Mouse (Mus musculus): ENCODE measurements around the gene Liph.
"Not testable (repeated sequence)": the region's sequence is repeated elsewhere in the genome, so short reads cannot be mapped to it uniquely, and the experiment has no call there.

Liph gene

DNA sequence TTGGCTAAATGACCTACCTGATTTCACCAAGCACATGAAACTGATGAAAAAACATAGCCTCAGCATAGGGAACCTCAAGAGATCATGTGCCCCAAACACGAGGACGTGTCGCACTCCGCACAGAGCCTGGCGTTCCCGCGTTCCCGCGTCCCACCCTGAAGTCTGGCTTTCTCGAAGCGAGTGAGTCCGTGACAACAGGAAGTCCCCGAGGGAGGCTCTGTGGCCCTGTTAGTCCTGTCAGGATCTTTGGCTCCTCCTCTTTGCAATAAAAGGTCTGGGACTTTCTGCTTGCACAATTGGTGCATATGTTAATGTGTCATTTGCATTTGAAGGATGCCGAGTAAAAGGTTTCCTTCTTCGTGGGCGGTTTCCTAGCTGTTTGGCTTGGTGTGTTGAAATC is at the start of gene Liph:
TSS of gene Liph (minus strand) at position 360 of the 400 bp plus-strand sequence.
- in situ Hi-C loops (cut with MboI, MseI), result no loop called here

DNA sequence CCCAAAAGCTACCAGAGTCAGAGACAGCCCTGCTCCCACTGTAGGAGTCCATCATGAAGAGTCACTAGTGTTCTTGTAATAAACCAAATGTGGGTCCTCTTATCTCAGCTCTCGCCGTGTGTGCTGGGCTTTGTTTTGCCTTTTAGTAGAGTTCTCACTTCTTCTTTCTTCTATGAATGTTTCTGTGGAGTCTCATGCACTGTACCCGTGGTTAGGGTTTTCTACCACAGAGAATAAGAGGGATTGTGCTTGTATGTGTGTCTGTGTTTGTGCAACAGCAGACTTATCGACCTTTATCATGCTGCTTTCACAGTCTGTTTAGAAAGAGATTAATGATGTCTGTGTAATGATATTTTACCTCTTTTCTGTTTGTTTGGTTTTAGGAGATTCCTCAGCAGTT is 48.4 kb upstream of the Liph start:
- in situ Hi-C loops (cut with MboI, MseI), result no loop called here

DNA sequence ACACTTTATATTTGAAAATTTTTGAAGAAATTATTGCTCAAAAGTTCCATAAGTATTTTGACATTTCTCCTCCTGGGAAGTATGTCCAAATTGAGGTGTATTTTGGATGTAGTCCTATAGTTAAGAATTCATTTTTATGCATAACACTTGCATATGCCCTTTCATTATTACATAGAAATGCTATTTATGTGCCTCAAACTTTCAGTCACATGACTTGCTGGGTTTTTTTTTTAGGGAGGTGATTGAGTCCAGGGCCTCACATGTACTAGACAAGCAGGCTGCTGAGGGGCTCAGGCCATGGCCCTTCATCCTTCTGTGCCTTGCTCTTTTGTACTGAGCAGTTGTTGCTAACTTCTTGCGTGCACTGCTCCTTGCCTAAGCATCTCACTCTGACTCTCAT is 44.5 kb upstream of the Liph start:
- in situ Hi-C loops (cut with MboI, MseI), result no loop called here

DNA sequence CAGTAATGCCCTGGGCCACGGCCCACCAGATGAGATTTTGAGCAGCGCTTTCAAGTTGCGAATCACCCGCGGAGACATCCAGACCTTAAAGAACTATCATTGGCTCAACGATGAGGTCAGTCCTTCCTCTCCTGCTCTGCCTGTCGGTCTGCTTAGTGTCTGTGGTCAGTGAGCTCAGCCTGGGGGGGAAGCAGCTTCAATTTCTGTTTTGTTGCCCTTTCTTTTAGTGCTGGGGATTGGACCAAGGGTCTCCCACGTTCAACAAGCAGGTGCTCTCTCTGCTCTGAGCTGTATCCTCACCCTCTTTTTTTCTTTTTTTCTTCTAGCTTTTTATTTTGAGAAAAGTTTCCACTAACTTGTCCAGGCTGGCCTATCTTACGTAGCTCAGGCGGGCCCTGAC is 43.1 kb upstream of the Liph start:
- in situ Hi-C loops (cut with MboI, MseI), result no loop called here

DNA sequence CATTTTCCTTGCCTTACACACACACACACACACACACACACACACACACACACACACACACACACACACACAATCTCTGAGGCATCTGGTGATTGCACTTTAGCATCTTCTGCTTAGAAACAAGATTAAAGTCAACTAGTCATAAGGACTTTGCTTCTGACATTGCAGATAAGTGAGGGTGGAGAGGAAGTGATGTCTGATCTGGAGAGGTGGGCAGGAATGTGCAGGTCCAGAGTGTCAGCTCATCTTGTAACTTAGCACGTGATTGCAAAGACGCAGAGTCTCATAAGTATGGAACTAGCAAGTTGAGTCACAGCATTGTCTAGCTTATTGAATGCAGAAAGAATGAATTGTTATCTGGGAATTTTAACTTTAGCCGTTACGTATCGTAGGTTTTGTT is 32.0 kb upstream of the Liph start:
- in situ Hi-C loops (cut with MboI, MseI), result loop anchor here (5.0 kb wide), 1 partner anchor 90 kb away; no protein-coding TSS in a partner anchor

DNA sequence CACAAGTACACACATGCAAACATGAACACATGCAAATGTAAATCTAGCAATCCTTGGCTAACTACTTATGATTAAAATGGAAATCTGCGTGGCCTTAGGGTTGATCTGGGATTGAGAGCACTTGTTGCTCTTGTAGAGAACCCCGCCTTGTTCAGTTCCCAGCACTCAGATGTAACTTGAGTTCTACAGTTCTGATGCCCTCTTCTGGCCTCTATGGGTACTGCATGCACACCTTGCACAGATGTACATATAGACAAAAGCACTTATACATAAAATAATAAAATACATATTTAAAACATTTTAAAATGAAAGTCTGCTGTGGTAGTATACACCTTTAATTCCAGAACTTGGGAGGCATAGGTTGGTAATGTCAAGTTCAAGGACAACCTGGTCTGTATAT is 26.7 kb upstream of the Liph start:
- in situ Hi-C loops (cut with MboI, MseI), result no loop called here

DNA sequence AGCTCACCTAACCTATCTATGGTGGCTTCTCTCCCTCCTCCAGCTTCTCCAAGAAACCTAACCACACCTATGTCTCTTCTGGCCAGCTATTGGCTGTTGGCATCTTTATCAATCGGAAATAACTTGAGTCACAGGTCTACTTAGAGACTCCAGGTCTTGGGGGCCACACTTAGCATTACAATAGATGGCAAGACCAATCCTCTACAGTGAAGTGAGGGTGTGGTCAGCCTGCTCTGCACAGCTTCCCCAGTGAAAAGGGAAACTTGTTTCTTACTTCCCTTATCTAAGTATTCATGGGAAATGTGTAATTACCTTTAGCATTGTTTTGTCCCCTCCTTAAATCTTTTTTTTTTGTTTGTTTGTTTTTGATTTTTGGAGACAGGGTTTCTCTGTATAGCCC is 20.1 kb upstream of the Liph start:
- in situ Hi-C loops (cut with MboI, MseI), result no loop called here

DNA sequence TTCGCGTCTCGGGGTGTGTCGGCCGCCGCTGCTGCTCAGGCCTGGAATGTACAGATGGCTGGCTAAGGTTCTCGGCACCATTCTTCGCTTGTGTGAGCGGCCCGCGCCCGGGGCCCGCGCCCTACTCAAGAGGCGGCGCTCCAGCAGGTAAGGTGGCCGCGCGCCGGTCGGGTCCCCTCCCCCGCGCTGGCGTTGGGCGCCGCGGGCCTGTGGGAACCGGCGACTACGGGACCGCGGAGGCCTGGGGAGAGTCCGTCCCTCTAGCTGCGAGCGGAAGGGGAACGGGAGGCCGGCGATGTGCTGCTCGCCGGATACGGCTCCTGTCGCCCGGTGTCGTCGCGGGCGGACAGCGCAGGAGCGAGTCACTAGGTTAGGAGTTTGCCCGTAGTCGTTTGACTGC is 14.1 kb upstream of the Liph start:
- in situ Hi-C loops (cut with MboI, MseI), result loop anchor here (5.0 kb wide), 1 partner anchor 172 kb away; no protein-coding TSS in a partner anchor

DNA sequence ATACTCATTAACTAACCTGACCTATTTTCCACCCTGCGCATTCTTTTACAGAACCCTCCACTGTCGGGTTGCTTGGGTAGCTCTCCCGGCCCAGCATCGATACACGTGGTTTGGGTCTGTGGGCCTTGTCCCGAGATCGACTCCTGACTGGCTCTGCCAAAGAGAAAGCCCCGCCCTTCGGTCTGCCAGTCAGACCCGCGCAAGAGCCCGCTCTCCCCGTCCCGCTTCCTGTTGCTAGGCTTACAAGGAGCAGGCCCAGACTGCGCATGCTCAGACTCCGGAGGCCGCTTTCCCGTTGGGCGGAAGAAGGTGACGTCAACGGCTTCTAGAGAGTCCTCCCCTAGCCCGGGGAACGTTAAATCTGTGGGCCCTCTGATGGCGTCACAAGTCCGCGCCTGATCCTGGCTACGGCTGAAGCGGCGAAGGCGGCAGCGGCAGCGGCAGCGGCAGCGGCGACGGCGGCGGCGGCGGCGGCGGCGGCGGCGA is 13.7 kb upstream of the Liph start, which contains the start of gene Senp2:
TSS of gene Senp2 (plus strand) at position 386 of the 486 bp plus-strand sequence.
- in situ Hi-C loops (cut with MboI, MseI), result loop anchor here (5.0 kb wide), 1 partner anchor 172 kb away; no protein-coding TSS in a partner anchor

DNA sequence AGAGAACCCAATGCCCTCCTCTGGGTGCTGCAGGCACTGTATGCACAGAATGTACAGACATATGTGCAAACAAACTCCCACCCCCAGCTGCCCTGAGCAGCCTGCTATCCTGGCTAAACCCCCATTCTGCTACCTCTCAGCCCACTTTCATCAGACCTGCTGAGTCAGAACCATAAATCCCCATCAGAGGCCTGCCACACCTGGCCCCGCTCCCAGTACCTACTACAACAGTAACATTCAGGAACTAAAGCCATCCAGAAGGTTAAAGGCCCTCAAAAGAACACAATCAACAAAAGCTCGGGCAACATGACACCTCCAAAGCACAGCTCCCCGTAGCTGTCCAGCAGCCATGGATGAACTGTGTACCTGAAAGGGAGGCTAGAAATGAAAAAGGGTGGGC is 6.1 kb upstream of the Liph start:
- in situ Hi-C loops (cut with MboI, MseI), result no loop called here

DNA sequence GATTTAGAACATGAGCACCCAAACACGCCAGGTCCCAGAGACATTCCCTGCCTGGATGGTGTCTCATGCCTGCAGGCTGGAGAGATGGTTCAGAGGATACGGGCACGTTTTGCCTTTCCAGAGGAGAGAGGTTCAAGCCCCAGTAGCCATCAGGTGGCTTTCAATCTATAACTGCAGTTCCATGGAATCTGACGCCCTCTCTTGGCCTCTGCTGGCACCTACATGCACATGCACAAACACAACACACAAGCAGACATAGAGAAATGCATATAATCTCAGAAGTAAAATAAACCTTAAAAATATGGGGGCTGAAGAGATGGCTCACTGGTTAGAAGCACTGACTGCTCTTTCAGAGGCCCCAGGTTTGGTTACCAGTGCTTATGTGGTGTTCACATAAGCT is 5.7 kb upstream of the Liph start:
- in situ Hi-C loops (cut with MboI, MseI), result no loop called here

DNA sequence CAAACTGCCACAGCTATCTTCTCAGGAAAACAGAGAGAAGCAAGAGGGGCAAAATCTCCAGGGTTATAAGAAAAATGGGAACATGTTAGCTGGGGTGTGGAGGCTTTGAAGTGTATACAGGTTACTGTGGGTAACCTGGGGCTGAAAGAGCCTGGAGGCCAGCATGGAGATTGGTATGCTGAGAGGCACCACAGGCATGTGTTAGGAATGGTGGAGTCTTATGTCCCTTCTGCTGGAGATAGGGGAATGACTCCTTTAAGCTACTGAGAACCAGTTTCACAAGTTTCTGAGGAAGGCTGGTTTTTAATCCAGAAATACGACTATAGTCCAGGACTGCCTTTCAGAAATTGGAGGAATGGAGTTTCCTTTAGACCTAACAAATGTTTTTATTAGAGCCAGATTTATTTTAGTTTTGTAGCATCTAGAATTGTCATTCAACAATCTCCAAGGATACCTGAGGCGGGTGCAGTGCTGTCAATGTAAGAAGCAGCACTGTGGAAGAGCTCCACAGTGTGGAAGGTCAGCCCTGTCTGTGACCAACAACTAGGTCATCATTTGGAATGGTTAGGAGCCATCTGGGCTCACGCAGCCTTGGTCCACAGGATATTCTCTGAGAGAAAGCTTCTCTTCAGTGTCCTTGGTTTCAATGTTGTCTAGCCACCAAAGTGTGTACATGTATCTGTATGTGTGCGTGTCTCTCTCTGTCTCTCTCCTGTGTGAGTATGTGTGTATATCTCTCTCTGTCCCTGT is 4.7 kb upstream of the Liph start:
- in situ Hi-C loops (cut with MboI, MseI), result no loop called here

DNA sequence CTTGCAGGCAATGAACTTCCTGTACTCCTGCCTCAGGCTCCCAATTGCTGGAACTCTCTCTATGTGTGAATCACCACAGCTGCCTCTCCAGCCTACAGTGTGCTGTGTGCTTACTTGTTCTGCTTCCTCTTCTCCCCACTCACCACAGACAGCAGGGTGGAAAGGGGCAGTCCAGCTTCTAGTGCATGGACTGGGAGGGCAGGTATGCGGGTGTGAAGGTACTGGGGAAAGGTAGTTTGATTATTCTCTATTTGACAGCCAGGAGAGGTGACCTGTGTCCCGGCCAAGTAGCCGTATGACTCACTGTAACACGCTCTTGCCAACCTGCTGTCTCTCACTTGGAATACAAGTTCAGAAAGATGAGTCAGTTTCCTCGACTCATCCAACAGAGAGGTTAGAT is 2.6 kb upstream of the Liph start:
- in situ Hi-C loops (cut with MboI, MseI), result no loop called here

DNA sequence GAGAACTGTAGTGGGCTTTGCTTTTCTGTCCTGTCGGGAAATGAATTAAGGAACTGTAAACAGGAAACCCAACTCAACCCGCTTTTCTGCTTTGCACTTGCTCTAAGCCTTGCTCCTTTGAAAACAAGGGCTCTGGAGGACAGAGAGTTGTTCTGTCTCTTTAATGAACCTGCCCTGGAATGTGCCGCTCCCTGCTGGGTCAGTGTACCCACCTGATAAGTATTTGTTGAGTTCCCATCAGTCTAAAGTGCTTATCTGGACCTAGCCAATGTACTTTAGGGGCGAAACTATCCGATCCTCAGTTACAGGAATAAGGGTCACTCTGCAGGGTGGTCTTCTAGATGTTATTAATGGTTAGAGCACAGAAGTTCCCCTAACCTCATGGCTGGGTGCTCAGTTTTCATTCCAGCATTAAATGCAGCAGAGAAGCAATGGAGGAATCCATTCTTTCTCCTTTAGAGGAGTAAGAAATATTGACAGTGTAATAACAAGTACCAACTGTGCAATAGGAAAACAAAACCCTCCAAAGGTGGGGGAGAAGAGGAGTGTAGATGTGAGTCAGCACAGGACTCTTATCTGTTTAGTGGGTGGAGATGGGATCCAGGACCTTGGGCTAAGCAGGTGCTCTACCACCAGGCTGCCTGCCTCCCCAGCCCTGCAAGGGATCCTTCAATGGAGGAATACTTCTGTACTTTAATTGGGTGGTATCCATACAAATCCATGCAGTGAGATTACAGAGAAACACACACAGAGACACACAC is 1.6 kb upstream of the Liph start:
- in situ Hi-C loops (cut with MboI, MseI), result no loop called here

DNA sequence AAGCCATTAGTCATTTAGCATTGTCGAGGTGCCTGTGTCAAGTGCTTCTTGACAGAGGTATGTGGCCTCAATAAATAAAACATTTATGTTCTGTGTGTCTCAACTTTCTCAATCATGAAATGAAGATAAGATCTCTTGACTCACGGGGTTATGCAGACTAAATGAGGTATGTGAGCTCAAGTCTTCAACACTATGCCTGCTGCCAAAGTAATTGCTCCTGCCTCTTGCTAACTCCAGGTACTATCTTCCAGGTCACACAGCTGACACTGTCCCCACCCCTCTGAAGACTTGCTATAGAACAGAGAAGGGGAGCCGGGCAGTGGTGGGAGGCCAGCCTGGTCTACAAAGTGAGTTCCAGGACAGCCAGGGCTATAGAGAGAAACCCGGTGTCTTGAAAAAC is 939 bp upstream of the Liph start:
- in situ Hi-C loops (cut with MboI, MseI), result no loop called here

DNA sequence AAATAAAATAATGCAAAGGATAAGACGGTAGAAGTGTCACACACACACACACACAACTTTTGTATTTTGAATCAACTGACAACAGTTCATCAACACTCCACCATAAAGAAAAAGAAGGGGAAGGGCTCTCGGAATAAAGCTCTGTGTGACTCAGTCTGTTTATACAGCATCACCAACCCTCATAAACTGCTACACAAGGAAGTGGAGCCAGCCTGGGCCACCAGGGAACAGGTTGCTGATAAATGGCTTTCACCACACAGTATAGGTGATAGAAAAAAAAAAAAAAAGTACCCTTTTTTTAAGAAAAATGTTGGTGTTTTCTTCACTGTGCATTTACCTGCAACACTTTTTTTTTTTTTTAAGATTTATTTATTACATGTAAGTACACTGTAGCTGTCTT is 3.7 kb downstream of the Liph start:
- in situ Hi-C loops (cut with MboI, MseI), result no loop called here

DNA sequence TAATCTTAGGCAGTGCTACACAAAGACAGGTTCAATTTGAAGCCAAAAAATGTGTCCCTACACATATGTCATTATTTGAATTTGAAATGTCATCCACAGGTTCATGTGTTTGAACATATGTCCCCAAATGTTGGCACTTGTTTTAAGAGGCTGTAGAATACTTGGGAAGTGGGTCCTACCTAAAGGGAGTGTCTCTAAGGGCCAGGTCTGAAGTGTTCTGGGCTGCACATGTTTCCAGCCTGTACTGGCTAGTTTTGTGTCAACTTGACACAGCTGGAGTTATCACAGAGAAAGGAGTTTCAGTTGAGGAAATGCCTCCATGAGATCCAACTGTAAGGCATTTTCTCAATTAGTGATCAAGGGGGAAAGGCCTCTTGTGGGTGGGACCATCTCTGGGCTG is 4.6 kb downstream of the Liph start:
- in situ Hi-C loops (cut with MboI, MseI), result not testable (repeated sequence)

DNA sequence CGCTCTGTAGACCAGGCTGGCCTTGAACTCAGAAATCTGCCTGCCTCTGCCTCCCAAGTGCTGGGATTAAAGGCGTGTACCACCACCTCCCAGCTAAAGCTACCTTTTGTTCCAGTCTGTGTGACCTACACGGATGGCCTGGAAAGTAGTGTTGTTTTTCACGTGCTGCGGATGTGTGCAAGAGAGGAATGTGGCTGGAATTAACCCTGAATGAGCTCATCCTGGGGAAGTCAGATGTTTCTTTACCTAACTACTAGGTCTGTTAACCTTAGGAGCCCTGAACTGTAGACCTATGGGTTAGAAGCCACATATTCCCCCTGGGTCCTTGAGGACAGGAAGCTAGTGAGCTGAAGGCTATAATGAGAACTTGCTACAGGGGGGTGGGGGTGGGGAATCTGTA is 7.5 kb downstream of the Liph start:
- in situ Hi-C loops (cut with MboI, MseI), result no loop called here

DNA sequence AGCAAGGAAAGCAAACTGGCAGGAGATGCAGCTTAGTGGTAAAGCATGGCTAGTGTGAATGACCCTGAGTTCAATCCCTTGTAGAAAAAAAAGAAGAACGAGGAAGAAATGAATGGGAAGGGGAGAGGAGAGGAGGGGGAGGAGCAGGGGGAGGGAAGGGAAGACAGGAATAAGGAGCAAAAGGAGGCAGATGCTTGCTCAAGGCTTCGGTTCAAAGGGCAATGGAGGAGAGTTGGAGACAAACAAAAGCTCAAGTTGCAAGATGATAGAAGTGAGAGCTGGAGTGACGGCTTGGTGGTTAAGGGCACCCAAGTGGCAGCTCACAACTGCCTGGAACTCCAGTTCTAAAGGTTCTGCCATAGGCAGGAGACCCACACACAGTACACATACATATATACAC is 9.3 kb downstream of the Liph start:
- in situ Hi-C loops (cut with MboI, MseI), result no loop called here

DNA sequence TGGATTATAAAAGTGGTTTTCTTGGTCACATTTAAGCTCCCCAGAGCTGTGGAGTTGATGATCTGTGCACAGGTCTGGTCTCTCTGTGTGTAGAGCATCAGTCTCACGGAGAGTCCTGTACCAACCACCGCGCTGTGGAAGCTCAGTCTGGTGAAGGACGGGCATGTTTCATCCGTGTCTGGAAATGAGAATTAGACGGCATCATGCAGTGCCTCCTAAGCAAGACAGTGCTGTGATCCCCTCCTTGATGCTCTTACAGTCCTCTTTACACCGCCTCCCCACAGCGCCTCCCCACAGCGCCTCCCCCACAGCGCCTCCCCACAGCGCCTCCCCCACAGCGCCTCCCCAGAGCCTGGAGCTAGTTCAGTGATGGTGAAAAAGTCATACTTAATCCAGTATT is 11.4 kb downstream of the Liph start:
- in situ Hi-C loops (cut with MboI, MseI), result no loop called here

DNA sequence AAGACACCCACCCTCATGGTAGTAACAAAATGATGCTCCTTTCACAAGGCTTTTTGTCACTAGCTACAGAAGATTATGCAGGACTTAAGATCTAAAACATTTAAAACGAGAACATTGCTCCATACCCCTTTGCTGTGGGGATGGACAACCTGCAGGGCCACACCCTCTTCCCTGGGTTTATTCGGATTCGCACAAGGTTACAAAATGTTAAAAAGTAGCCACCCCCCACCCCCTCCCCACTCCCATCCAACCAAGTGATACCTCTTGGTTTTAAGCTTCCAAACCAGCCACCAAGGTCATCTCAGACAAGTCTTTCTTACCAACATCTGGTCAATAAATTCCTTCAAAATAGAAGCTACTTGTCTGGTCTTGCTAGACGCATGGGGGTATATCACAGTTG is 11.9 kb downstream of the Liph start:
- in situ Hi-C loops (cut with MboI, MseI), result no loop called here

DNA sequence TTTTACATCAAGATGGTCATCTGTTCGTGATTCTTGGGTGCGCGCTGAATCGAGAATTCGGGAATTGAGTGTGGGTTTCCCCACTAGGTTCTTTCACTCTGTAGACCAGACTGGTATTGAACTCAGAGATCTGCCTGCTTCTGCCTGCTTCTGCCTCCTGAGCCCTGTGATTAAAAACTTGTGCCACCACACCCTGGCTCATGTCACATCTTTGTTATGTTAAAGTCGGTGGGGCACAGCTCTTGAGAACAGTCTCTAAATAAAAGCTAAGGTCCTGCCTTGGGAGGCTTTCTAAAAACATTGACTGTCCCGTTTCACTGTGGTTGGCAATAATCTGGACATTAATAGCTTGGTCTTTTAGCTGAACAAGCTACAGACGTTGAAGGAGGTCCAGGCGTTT is 12.3 kb downstream of the Liph start:
- in situ Hi-C loops (cut with MboI, MseI), result no loop called here

DNA sequence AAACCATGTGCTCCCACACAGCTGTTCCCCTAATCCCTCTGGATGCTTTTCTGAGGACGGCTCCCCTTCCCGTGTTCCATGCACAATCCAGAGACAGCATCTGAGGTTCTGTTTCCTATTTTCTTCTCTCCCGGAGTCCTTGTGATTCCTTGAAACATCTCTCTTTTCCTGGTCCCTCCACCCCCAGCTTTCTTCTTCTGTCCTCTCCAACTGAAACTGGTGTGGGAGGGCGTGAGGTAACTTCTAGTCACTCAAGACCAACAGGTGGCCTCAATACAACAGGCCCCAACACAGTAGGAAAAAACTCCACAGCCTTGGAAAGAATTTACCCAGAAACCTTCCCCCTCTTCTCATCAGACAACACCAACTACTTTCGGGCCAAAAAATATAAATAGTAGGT is 18.1 kb downstream of the Liph start:
- in situ Hi-C loops (cut with MboI, MseI), result no loop called here
